Mouse (Mus musculus) urinary bladder, adult 2 months (tissue): Measurements from ENCODE around the gene Car12. TPM values are rescaled to one million over a fixed set of nuclear protein-coding genes. Genes with fewer than 3 reads are reported as not detected.
"Not testable (repeated sequence)": the region's sequence is repeated elsewhere in the genome, so short reads cannot be mapped to it uniquely, and the experiment has no call there.

Experiments
- DNase-seq: peaks from one replicate; pipeline ENCODE4 v3.0.0; 2022; ENCODE audit warnings: low spot score
- polyA plus RNA-seq: library from polyadenylated mRNA; depleted of rRNA; stranded (reverse); fragments of >200 nt; gene quantifications from 2 replicates; pipeline ENCODE4 v1.2.3, GENCODE M21; 2012; rRNA removed

Gene Car12
- polyA plus RNA-seq, 1 experiment, result 1.0 TPM

DNA sequence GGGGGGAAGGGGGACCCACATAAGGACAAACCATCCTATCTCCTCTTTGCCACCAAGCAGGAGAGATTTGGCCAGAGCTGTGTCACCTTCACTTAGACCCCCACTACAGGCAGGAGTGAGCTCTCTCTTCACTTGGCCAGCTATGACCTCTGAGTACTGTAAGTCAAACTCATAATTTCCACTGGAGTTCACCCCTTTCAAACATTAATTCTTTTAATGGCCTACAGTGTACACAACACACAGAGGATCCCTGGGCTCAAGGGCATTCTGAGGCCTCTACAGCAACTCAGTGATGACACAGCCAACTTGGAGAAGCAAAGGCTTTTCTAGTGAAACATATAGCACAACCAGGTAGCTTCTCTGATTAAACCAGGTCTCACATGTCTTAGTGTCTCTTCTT, 57.2 kb downstream of the Car12 start:
- DNase-seq, result no peak

GRCm38 (mm10) chr9:66784552-66784951, 71.1 kb downstream of the Car12 start:
- DNase-seq, result not testable (repeated sequence)

- DNase-seq, result no peak
These were observed 74.3 kb downstream of the Car12 start for GRCm38 (mm10) chr9:66787821-66788220.

GRCm38 (mm10) chr9:66794629-66795463, 81.4 kb downstream of the Car12 start:
- DNase-seq, result no peak

DNA sequence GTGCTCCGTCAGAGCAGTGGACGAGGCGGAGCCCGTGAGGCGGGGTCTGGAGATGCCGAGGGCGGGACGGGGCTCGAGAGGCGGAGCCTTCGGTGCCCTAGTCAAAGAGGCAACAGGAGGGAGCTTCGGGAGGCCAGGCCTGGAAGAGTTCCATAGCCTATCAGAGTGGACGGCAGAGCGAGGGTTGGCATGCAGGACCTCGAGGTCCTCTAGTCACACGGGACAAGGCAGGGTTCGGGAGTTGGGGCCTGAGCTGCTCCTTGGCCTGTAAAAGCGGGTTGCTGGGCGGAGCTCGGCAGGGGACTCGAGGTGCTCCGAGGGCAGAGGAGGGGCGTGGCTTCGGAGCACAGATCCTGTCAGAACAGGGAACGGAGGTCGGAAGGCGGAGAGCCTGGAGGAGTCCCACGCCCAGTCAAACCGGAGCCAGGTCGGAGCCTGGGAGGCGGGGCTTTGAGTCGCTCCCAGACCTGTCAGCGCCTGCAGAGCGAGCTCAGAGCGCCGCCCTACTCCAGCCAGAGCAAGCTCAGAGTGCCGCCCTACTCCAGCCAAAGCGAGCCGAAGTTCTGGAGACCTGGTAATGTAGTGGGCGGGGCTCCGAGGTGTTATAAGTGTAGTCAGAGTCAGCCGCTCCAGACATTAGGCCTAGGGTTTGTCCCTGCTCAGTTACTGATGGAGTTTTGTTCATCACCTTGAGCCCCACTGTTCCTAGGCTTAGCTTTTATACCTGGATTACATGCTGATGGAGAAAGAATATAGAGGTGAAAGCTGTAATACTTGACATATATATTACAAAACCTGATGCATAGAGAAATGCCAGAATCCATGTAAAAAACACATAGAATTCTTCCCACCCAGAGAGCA, 82.2 kb downstream of the Car12 start, which contains the start of gene Aph1b:
TSS of gene Aph1b (minus strand) at position 27 of the 861 bp plus-strand sequence.
- DNase-seq, result peak; percentile 90

- no peak for DNase-seq
These were observed 83.3 kb downstream of the Car12 start, which contains the start of gene Gm10647 for GRCm38 (mm10) chr9:66796739-66797138. Gene Gm10647, plus strand, starts transcription at chr9:66797039.

DNA sequence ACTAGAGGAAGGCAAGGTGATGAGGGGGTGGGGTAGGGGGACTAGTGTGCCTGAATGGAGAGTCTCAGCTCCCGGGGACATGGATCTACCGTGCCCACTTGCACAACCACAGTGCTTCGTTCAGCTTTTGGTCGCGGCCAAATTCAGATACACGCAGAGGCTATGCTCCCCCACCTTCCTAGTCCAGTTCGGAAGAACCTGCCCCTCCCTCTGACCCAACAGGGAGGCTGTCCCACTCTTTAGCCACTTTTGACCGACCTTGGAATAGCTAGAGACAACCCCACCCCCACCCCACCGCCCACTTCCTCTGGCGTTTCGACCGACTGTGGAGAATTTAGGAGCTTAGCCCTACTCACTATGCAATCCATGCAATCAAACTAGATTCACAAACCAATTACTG, 88.5 kb downstream of the Car12 start:
- DNase-seq, result no peak

DNA sequence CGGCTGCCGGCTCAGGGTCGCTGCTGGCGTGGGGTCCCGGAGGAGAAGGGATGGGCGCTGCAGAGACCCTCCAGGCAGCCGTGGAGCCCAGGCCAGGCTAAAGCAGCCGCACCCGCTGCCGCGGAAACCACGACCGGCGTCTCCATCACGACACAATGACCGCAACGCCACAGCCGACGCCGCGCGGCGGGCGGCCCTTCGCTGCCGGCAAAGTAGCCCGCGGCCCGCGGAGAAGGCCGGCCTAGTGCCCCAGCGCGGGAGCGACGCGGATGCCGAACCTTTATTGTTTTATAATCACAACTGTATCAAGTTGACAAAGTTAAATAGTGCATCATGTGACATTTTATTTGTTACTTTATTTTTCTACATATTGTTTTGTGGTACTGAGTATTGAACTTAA, 92.5 kb downstream of the Car12 start:
- DNase-seq, result not testable (repeated sequence)

DNA sequence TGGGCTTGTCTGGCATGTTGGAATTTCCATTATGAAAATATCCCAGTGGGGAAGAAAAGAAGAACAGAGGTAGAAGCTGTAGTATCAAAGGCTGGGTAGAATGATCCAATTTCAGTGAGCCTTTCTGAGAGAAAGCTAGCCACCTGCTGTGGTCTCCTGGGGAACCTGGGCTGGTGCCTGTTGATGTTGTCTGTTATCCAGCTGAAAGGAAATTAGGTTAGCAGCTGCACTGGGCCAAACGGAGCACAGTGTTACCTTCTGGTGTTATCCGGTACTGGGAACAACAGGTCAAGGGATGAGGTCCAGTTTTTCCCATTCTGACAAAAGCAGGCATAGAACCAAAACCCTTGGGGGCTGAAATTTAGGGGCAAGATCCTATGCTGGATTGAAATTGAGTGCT, 99.9 kb downstream of the Car12 start:
- DNase-seq, result no peak

Other genes starting within 250 kb of the Car12 start
- gene Fbxl22, start 199.1 kb upstream of the Car12 start, polyA plus RNA-seq, result 80.6 and 96.3 TPM in 2 replicates
- gene Usp3, start 120.5 kb upstream of the Car12 start, polyA plus RNA-seq, result 39.3 and 40.1 TPM in 2 replicates
- gene Aph1b, start 81.8 kb downstream of the Car12 start, polyA plus RNA-seq, result 8.2 and 8.8 TPM in 2 replicates
- gene Gm10647, start 83.4 kb downstream of the Car12 start, polyA plus RNA-seq, result 0.36 and 0.37 TPM in 2 replicates
- gene Aph1c, start 121.0 kb downstream of the Car12 start, polyA plus RNA-seq, result 3.7 and 5.0 TPM in 2 replicates
- 18.9 and 20.1 TPM in 2 replicates for gene Rab8b, start 206.0 kb downstream of the Car12 start, polyA plus RNA-seq
- 270 and 343 TPM in 2 replicates for gene Rps27l, start 232.4 kb downstream of the Car12 start, polyA plus RNA-seq